Mouse (Mus musculus): ENCODE results near the gene Gabrb2.

- no peak for TF ChIP-seq CTCF (conservative IDR thresholded peaks at IDR 0.05; ENCODE audit: low read length)
- TF ChIP-seq NANOG (IDR thresholded peaks at IDR 0.05; ENCODE audit: borderline replicate concordance, low read length), result no peak
These were observed 19.4 kb downstream of the Gabrb2 start for GRCm38 (mm10) chr11:42438978-42439377.
